Mouse (Mus musculus) lung, embryonic 16.5 days (tissue): ENCODE results near the gene Usp44. TPM values are rescaled to one million over a fixed set of nuclear protein-coding genes. Genes with fewer than 3 reads are reported as not detected.
"Not testable (repeated sequence)": the region's sequence is repeated elsewhere in the genome, so short reads cannot be mapped to it uniquely, and the experiment has no call there.

Experiments
- ATAC-seq: fragments of 200-750 bp; cut with Nextera tagmentation; 2 replicates; pipeline ENCODE4 v1.8.0; 2017; ENCODE audit warnings: low read depth, mild to moderate bottlenecking, moderate library complexity
- H3K27ac ChIP-seq: fragments of 300-500 bp; sonication (generic); 2 replicates; pipeline ENCODE4 v1.5.1; 2014; ENCODE audit warnings: mild to moderate bottlenecking, control low read depth, low read length
- H3K27me3 ChIP-seq: fragments of 300-500 bp; sonication (generic); 2 replicates; pipeline ENCODE4 v1.6.1; 2014; ENCODE audit warnings: low read depth, low read length, mixed read lengths; ENCODE audit not compliant: control insufficient read depth, insufficient read depth
- H3K36me3 ChIP-seq: fragments of 300-500 bp; sonication (generic); 2 replicates; pipeline ENCODE4 v1.6.1; 2014; ENCODE audit warnings: low read length; ENCODE audit not compliant: control insufficient read depth, insufficient read depth
- H3K4me1 ChIP-seq: fragments of 300-500 bp; sonication (generic); replicated peaks from 2 replicates; pipeline ENCODE4 v1.6.1; 2014; ENCODE audit warnings: low read length, mixed read lengths; ENCODE audit not compliant: control insufficient read depth, insufficient read depth
- H3K4me2 ChIP-seq: fragments of 300-500 bp; sonication (generic); 2 replicates; pipeline ENCODE4 v1.6.1; 2014; ENCODE audit warnings: low read depth, low read length, control low read depth
- H3K4me3 ChIP-seq: fragments of 300-500 bp; sonication (generic); 2 replicates; pipeline ENCODE4 v1.5.1; 2014; ENCODE audit warnings: mild to moderate bottlenecking, low read length, control low read depth
- H3K9ac ChIP-seq: fragments of 300-500 bp; sonication (generic); 2 replicates; pipeline ENCODE4 v1.6.1; 2014; ENCODE audit warnings: low read length, control low read depth
- H3K9me3 ChIP-seq: fragments of 300-500 bp; sonication (generic); 2 replicates; pipeline ENCODE4 v1.6.1; 2016; ENCODE audit warnings: low read length; ENCODE audit not compliant: control insufficient read depth
- WGBS: fragments of 180-500 bp; shearing (Covaris S2); extraction: QIAGEN DNeasy Blood & Tissue Kit; methylation state at CpG from one replicate; pipeline ENCODE4 v1.1.7; 2014; 5-methylcytosine and 5-hydroxymethylcytosine counted together
- polyA plus RNA-seq: library from polyadenylated mRNA; unstranded; fragments of >200 nt; fragmentation: Nextera tagmentation; extraction: Ambion mirVana; gene quantifications from 2 replicates; pipeline ENCODE4 v1.2.1, GENCODE M21; 2015

Gene Usp44
- polyA plus RNA-seq = 0.14 and 0.28 TPM in 2 replicates

DNA sequence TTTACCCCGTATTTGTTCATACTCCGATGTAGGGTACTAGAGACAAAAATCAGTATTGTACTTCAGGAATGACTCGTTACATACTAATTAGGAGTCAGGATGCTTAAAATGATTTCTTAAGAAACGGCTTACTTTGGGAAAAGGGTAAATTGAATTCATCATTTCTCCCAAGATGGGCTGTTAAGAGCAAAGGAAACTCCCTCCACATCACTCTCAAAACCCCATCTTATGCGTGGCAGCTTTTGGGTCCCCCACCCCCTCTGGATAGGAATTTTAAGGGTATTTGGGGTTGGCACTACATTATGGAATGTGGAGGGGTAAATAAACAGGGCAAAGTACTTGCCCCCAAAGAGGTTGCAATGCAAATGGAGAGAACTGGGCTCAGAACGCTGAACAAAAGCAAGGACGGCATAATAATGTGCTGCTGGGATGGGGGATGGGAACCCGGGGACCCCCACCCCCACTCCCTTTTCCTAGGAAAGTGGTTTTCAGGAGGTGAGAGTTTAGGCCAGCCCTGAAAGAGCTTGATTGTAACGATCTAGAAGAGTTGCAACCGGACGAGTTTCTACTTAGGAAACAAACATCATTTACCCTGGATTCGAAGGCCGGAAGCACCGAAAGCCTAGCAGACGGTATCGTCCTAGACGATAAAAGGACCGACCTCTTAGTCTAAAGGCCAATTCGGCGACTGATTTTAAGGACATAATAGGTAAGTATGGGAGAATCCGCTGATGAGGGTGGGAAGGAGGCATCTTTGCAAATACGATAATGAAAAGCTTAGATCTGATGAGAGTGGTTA is at the start of gene Usp44:
Gene Usp44 (plus strand): TSS at position 625 of the 799 bp plus-strand sequence.
- no peaks in the 10 kb centered on the region for H3K9me3 ChIP-seq
- H3K4me3 ChIP-seq = peak within 1 kb of the TSS; percentile 21
- WGBS = 14% methylated on average over 22 of the region's 22 CpGs
- H3K27me3 ChIP-seq = peaks cover 40% of the 10 kb centered on the region
- no peak within 1 kb of the TSS for H3K27ac ChIP-seq
- H3K4me2 ChIP-seq = peak within 1 kb of the TSS; percentile 38
- H3K9ac ChIP-seq = no peak within 1 kb of the TSS
- peaks cover 8% of the 10 kb centered on the region for H3K4me1 ChIP-seq
- ATAC-seq = no peak
- no peaks in the 10 kb centered on the region for H3K36me3 ChIP-seq

DNA sequence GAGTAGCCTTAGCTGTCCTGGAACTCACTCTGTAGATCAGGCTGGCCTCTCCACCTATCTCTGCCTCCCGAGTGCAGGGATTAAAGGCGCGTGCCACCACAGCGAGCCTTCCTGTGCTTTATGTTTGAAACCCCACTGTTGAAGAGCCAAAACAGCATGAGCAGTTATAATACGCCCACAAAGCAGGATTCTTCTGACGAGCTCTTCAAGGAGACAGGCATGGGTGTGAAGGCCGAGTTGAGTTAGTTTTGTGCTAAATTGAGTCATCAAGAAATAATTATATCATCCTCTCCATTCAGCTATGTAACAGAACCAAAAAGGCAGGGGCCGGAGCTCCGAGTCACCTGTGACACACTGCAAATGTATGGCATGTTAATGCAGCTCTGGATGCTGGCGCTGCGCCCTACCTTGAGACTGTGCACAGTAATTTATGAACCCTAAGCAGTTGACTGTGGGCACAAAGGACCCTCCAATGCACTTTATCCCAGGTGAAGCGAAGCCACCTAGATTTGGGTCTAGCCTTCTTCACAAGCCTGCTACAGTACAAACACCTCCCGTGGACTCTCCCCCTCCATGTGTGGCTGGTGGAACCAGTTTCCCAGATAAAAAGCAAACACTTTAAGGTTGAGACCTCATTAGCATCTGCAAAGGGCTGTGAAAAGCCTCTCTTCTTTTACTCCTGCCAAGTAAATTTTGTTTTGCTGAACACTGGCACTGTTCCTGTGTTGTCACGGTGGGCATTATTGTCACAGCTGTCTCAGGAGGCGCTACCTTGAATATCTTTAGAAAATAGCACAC is 47.9 kb upstream of the Usp44 start:
- H3K9me3 ChIP-seq = no peaks in the 10 kb centered on the region
- H3K9ac ChIP-seq = no peak overlapping the region
- WGBS = 56% methylated on average over 15 of the region's 15 CpGs
- H3K27ac ChIP-seq = no peak overlapping the region
- peak; percentile 69 for ATAC-seq
- H3K27me3 ChIP-seq = no peaks in the 10 kb centered on the region
- H3K36me3 ChIP-seq = no peaks in the 10 kb centered on the region
- H3K4me1 ChIP-seq = peaks cover 2% of the 10 kb centered on the region; the same call in 1 of the 2 replicates
- no peak overlapping the region for H3K4me2 ChIP-seq
- no peak overlapping the region for H3K4me3 ChIP-seq

DNA sequence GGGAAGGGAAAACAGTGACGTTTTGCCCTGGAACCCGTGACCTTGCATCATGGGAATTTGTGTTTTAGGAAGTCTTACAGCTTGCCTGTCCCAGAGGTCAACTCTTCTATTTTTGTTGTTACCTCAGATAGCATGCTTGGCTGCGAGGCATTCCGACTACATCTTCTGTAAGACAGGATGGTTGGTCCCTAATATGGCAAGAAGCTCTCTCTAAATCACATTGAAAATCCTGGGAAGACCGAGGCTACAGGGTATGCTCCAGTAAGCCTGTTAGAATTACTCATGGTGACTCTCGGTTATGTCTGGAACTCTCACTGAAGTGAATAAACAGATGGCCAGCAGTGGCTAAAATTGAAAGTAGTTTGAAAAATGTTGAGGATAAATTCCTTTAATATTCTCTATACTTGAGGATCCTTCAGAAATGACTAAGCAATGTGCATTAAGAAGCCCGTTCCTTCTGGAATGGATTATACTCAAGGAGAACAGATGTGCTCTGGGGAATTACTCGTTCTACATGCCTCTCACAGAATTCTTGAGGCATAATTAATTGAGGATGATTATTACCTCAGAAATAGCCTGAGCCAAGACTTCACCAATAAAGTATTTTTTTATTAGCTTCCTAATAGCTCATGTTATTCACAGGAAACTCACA is 31.5 kb upstream of the Usp44 start:
- Histone ChIP-seq H3K27me3 (no peaks in the 10 kb centered on the region), H3K27ac (no peak overlapping the region), H3K4me2 (no peak overlapping the region), H3K4me3 (no peak overlapping the region), H3K36me3 (no peaks in the 10 kb centered on the region), H3K9ac (no peak overlapping the region), H3K9me3 (no peaks in the 10 kb centered on the region), H3K4me1 (no peaks in the 10 kb centered on the region)
- WGBS = 63% methylated on average over 8 of the region's 8 CpGs
- no peak for ATAC-seq

DNA sequence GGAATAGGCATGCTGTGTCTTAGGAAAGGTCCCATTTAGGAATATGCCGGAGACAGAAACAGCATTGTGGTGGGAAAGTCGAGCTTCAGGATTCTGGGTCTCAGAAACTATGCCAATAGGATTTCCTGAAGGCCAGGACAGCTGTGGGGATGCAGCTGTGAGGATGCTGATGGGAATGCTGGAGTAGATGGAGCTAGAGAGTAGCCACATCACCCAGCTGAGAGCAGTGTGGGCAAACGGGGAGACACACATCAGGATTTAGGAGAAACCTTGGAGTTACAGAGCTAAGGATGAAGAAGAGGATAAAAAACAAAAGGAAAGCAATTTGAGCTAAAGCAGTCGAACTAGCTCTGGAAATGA is 31.0 kb upstream of the Usp44 start:
- ATAC-seq = no peak
- no peaks in the 10 kb centered on the region for H3K36me3 ChIP-seq
- WGBS = 64% methylated on average over 4 of the region's 4 CpGs
- H3K27me3 ChIP-seq = no peaks in the 10 kb centered on the region
- no peak overlapping the region for H3K9ac ChIP-seq
- H3K27ac ChIP-seq = no peak overlapping the region
- no peak overlapping the region for H3K4me3 ChIP-seq
- H3K4me2 ChIP-seq = no peak overlapping the region
- H3K4me1 ChIP-seq = no peaks in the 10 kb centered on the region
- H3K9me3 ChIP-seq = no peaks in the 10 kb centered on the region

DNA sequence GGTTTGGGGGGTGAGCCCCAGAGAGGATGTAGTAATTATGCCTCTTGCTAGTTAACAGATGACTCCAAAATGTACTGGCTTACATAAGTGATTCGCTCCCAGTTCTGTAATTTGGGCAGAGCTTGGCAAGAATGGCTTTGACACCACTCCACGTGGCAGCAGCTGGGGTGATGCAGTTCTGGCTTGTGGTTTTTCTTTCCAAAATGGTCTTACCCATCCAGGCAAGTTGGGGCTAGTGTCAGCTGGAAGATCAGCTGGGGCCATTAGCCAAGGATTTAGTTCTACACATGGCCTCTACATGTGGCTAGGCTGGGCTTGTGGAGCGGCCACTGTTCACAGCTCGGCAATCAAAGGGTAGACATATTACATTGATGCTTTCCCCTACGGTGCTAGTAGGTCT is 30.5 kb upstream of the Usp44 start:
- H3K36me3 ChIP-seq = no peaks in the 10 kb centered on the region
- H3K4me1 ChIP-seq = no peaks in the 10 kb centered on the region
- H3K9ac ChIP-seq = no peak overlapping the region
- H3K4me3 ChIP-seq = no peak overlapping the region
- H3K4me2 ChIP-seq = no peak overlapping the region
- no peaks in the 10 kb centered on the region for H3K9me3 ChIP-seq
- no peak for ATAC-seq
- H3K27ac ChIP-seq = no peak overlapping the region
- WGBS = 83% methylated on average over 5 of the region's 5 CpGs
- no peaks in the 10 kb centered on the region for H3K27me3 ChIP-seq

DNA sequence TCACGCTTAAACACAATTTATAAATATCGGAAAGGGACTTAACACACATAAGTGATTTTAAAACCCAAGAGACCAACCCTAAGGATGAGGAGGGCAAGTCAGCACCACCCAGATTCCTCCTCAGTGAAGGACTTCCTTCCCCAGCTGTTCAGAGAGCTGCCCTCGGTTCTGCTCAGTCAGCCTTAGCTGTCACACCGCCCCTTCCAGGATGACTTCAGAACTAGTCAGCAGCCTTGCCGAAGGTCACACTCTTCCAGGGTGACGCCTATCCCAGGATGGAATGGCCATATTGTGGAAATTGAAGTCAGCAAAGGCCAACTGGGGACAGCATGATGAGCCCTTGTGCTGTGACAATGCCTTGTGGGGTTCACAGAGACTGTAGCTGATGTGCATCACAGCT is 28.2 kb upstream of the Usp44 start:
- Histone ChIP-seq H3K4me2 (no peak overlapping the region), H3K27ac (no peak overlapping the region), H3K9ac (no peak overlapping the region), H3K27me3 (no peaks in the 10 kb centered on the region), H3K4me3 (no peak overlapping the region), H3K4me1 (no peaks in the 10 kb centered on the region), H3K36me3 (no peaks in the 10 kb centered on the region), H3K9me3 (no peaks in the 10 kb centered on the region)
- WGBS = 66% methylated on average over 6 of the region's 6 CpGs
- ATAC-seq = no peak

DNA sequence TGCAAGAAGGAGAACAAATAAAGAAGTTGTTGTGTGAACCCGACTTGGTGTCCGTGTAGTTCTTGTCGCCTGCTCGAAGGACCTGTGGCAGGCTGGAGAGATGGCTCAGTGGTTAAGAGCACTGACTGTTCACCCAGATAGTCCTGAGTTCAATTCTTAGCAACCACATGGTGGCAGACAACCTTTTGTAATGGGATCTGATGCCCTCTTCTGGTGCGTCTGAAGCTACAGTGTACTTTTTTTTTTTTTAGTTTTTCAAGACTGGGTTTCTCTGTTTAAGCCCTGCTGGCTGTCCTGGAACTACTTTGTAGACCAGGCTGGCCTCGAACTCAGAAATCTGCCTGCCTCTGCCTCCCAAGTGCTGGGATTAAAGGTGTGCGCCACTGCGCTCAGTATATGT is 21.9 kb upstream of the Usp44 start:
- H3K27ac ChIP-seq, H3K27me3 ChIP-seq, H3K4me3 ChIP-seq, H3K4me1 ChIP-seq, H3K9ac ChIP-seq, H3K36me3 ChIP-seq, ATAC-seq, H3K4me2 ChIP-seq, H3K9me3 ChIP-seq: not testable (repeated sequence)
- WGBS = 92% methylated on average over 8 of the region's 8 CpGs

DNA sequence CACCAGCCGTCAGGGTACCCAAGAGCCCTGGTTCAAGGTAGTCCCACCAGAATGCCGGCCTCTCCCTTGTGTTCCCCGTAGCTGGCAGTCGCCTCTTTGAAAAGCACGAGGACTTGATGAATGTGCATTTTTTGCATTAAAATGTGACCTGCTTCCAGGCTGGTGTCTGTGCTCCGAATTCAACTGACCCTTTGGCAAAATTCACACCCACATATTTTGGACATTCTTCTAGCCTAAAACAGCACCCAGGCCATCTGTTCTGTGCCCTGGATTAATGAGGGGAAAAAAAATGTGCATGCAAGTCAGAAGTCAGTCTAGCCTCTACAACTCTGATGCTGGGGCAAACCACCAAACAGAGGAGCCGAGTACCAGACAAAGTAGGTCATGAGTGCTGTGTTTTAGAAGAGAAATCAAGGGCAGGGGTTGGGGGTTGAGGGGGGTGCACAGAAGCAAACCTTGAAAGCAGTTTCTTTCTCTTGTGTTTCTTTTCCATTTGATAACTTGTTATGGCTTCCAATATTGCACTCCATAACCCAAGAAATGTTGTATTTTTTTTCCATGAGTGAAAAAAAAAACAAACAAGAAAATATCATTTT is 20.7 kb upstream of the Usp44 start:
- Histone ChIP-seq H3K27me3 (no peaks in the 10 kb centered on the region; the same call in 1 of the 2 replicates), H3K4me1 (no peaks in the 10 kb centered on the region), H3K4me2 (no peak overlapping the region), H3K9me3 (no peaks in the 10 kb centered on the region), H3K27ac (no peak overlapping the region), H3K9ac (no peak overlapping the region), H3K4me3 (no peak overlapping the region), H3K36me3 (no peaks in the 10 kb centered on the region)
- 45% methylated on average over 7 of the region's 7 CpGs for WGBS
- ATAC-seq = no peak

DNA sequence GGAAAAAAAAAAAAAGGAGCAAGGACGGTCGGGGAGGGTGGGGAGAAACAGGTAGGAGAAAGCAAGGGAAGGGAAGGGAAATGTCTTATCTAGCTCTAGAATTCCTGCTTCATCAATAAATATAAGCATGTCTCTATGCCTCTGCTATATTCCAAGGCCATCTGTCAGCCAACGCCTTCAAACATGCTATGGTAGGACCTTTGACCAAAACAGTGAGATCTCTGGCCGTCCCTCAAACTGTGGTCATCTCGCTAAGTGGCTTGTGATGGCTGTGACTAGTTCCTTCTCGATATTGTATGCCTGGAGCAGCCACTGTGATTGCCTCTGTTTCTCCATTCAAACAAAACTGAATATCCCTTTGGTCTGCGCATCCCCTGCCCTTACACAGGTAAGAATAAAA is 19.3 kb upstream of the Usp44 start:
- Histone ChIP-seq H3K27me3 (no peaks in the 10 kb centered on the region; the same call in 1 of the 2 replicates), H3K9me3 (no peaks in the 10 kb centered on the region), H3K4me3 (no peak overlapping the region), H3K9ac (no peak overlapping the region), H3K27ac (no peak overlapping the region), H3K4me2 (no peak overlapping the region), H3K4me1 (no peaks in the 10 kb centered on the region), H3K36me3 (no peaks in the 10 kb centered on the region)
- ATAC-seq = peak; percentile 51
- WGBS = 40% methylated on average over 7 of the region's 7 CpGs
